Mouse (Mus musculus) ES-Bruce4 (cell line): Measurements from ENCODE around the gene Six5.

Experiments used
- CTCF ChIP-seq: IDR thresholded peaks from one replicate; pipeline ENCODE4 v1.8.1; 2011; ENCODE audit warnings: low read depth, low read length
- POLR2A ChIP-seq: IDR thresholded peaks from one replicate; pipeline ENCODE4 v1.8.1; 2011; ENCODE audit warnings: low read length; ENCODE audit not compliant: insufficient read depth

- TF ChIP-seq POLR2A (no peak), CTCF (no peak)
Observed at GRCm38 (mm10) chr7:19095751-19096110, 1.3 kb downstream of the Six5 start.
